Mouse (Mus musculus): ENCODE data around the gene Myl6b. TPM values are rescaled to one million over a fixed set of nuclear protein-coding genes. Genes with fewer than 3 reads are reported as not detected.
A peak's percentile ranks its signal among the peaks of the same experiment; 100 is the strongest.

Gene Myl6b
- polyA plus RNA-seq, 1 experiment from 2014 or later, result 4.1 TPM

- H3K4me3 ChIP-seq, result peak overlapping the region; percentile 66; the same call in 1 of the 2 replicates
- WGBS, result 89% methylated on average over 6 of the region's 6 CpGs
- no peaks in the 10 kb centered on the region for H3K9me3 ChIP-seq
- peaks cover 14% of the 10 kb centered on the region for H3K36me3 ChIP-seq
- no peak overlapping the region for H3K9ac ChIP-seq
- no peak for ATAC-seq (ENCODE audit: low read depth)
- peaks cover 14% of the 10 kb centered on the region for H3K4me1 ChIP-seq (replicated peaks)
- peak overlapping the region; percentile 87; the same call in 1 of the 2 replicates for H3K4me2 ChIP-seq
- no peaks in the 10 kb centered on the region for H3K27me3 ChIP-seq
- no peak overlapping the region for H3K27ac ChIP-seq (replicated peaks)
These were observed 40.8 kb downstream of the Myl6b start for GRCm38 (mm10) chr10:128457676-128458075.

- Histone ChIP-seq H3K27me3 (no peaks in the 10 kb centered on the region), H3K9ac (no peak overlapping the region), H3K27ac (replicated peaks) (no peak overlapping the region), H3K4me1 (replicated peaks) (peaks cover 2% of the 10 kb centered on the region; the same call in 1 of the 2 replicates), H3K4me3 (no peak overlapping the region), H3K4me2 (peak overlapping the region; percentile 31), H3K9me3 (no peaks in the 10 kb centered on the region), H3K36me3 (no peaks in the 10 kb centered on the region)
- 1% methylated on average over 6 of the region's 6 CpGs for WGBS
- ATAC-seq (ENCODE audit: low read depth), result no peak
These were observed 43.2 kb downstream of the Myl6b start for GRCm38 (mm10) chr10:128455280-128455679.

GRCm38 (mm10) chr10:128454471-128454870 is 44.0 kb downstream of the Myl6b start:
- no peak for ATAC-seq (ENCODE audit: low read depth)
- H3K4me3 ChIP-seq, result no peak overlapping the region
- no peak overlapping the region for H3K4me2 ChIP-seq
- no peaks in the 10 kb centered on the region for H3K9me3 ChIP-seq
- no peak overlapping the region for H3K9ac ChIP-seq
- H3K36me3 ChIP-seq, result no peaks in the 10 kb centered on the region
- H3K27me3 ChIP-seq, result no peaks in the 10 kb centered on the region
- 80% methylated on average over 3 of the region's 3 CpGs for WGBS
- no peak overlapping the region for H3K27ac ChIP-seq (replicated peaks)
- H3K4me1 ChIP-seq (replicated peaks), result no peaks in the 10 kb centered on the region

GRCm38 (mm10) chr10:128451014-128451413 is 47.5 kb downstream of the Myl6b start:
- 87% methylated on average over 6 of the region's 6 CpGs for WGBS
- ATAC-seq (ENCODE audit: low read depth), result no peak
- H3K27ac ChIP-seq (replicated peaks), result no peak overlapping the region
- H3K4me3 ChIP-seq, result no peak overlapping the region
- H3K9me3 ChIP-seq, result no peaks in the 10 kb centered on the region
- H3K36me3 ChIP-seq, result no peaks in the 10 kb centered on the region
- no peaks in the 10 kb centered on the region for H3K27me3 ChIP-seq
- no peak overlapping the region for H3K4me2 ChIP-seq
- no peaks in the 10 kb centered on the region for H3K4me1 ChIP-seq (replicated peaks)
- no peak overlapping the region for H3K9ac ChIP-seq

GRCm38 (mm10) chr10:128445407-128445806 is 53.1 kb downstream of the Myl6b start:
- Histone ChIP-seq H3K27me3 (no peaks in the 10 kb centered on the region), H3K4me3 (no peak overlapping the region), H3K27ac (replicated peaks) (no peak overlapping the region), H3K4me2 (no peak overlapping the region), H3K36me3 (peaks cover 21% of the 10 kb centered on the region), H3K9ac (no peak overlapping the region), H3K4me1 (replicated peaks) (no peaks in the 10 kb centered on the region), H3K9me3 (no peaks in the 10 kb centered on the region)
- 85% methylated on average over 4 of the region's 4 CpGs for WGBS
- no peak for ATAC-seq (ENCODE audit: low read depth)

GRCm38 (mm10) chr10:128444354-128444753 is 54.1 kb downstream of the Myl6b start:
- Histone ChIP-seq H3K27me3 (no peaks in the 10 kb centered on the region), H3K4me2 (no peak overlapping the region), H3K9ac (no peak overlapping the region), H3K4me1 (replicated peaks) (no peaks in the 10 kb centered on the region), H3K27ac (replicated peaks) (no peak overlapping the region), H3K36me3 (peaks cover 31% of the 10 kb centered on the region), H3K4me3 (no peak overlapping the region), H3K9me3 (no peaks in the 10 kb centered on the region)
- no peak for ATAC-seq (ENCODE audit: low read depth)
- WGBS, result 74% methylated on average over 6 of the region's 6 CpGs

Small RNA genes lying within 50 kb of the gene (microRNA-seq; reads per million reads assigned to microRNA genes)
- not detected for gene Mir6916
- gene Mir8105, result 0.44 reads per million

Other genes starting within 250 kb of the Myl6b start
- 0.17 and 0.32 TPM in 2 replicates for gene Apon, start 244.6 kb downstream of the Myl6b start, polyA plus RNA-seq (2015; fragmentation: Nextera tagmentation; extraction: Ambion mirVana)
- not detected in 2 replicates for gene Apof, start 230.0 kb downstream of the Myl6b start, polyA plus RNA-seq (2015; fragmentation: Nextera tagmentation; extraction: Ambion mirVana)
- gene Stat2, start 228.1 kb downstream of the Myl6b start, polyA plus RNA-seq (2015; fragmentation: Nextera tagmentation; extraction: Ambion mirVana), result 22.6 and 23.7 TPM in 2 replicates
- gene Il23a, start 199.9 kb downstream of the Myl6b start, polyA plus RNA-seq (2015; fragmentation: Nextera tagmentation; extraction: Ambion mirVana), result 0.25 and 0.38 TPM in 2 replicates
- 22.2 and 24.3 TPM in 2 replicates for gene Pan2, start 195.3 kb downstream of the Myl6b start, polyA plus RNA-seq (2015; fragmentation: Nextera tagmentation; extraction: Ambion mirVana)
- 221 and 241 TPM in 2 replicates for gene Cnpy2, start 176.2 kb downstream of the Myl6b start, polyA plus RNA-seq (2015; fragmentation: Nextera tagmentation; extraction: Ambion mirVana)
- gene Cs, start 161.0 kb downstream of the Myl6b start, polyA plus RNA-seq (2015; fragmentation: Nextera tagmentation; extraction: Ambion mirVana), result 228 and 239 TPM in 2 replicates
- 34.9 and 41.0 TPM in 2 replicates for gene Coq10a, start 129.7 kb downstream of the Myl6b start, polyA plus RNA-seq (2015; fragmentation: Nextera tagmentation; extraction: Ambion mirVana)
- gene Ankrd52, start 121.6 kb downstream of the Myl6b start, polyA plus RNA-seq (2015; fragmentation: Nextera tagmentation; extraction: Ambion mirVana), result 9.5 and 12.1 TPM in 2 replicates
- gene Slc39a5, start 97.5 kb downstream of the Myl6b start, polyA plus RNA-seq (2015; fragmentation: Nextera tagmentation; extraction: Ambion mirVana), result not detected in 2 replicates
- 124 and 129 TPM in 2 replicates for gene Nabp2, start 87.2 kb downstream of the Myl6b start, polyA plus RNA-seq (2015; fragmentation: Nextera tagmentation; extraction: Ambion mirVana)
- 73.4 and 74.3 TPM in 2 replicates for gene Rnf41, start 87.0 kb downstream of the Myl6b start, polyA plus RNA-seq (2015; fragmentation: Nextera tagmentation; extraction: Ambion mirVana)
- 176 and 184 TPM in 2 replicates for gene Smarcc2, start 39.4 kb downstream of the Myl6b start, polyA plus RNA-seq (2015; fragmentation: Nextera tagmentation; extraction: Ambion mirVana)
- gene Myl6, start 4.5 kb downstream of the Myl6b start, polyA plus RNA-seq (2015; fragmentation: Nextera tagmentation; extraction: Ambion mirVana), result 1,017 and 1,105 TPM in 2 replicates
- 31.5 and 35.1 TPM in 2 replicates for gene Esyt1, start 27.2 kb upstream of the Myl6b start, polyA plus RNA-seq (2015; fragmentation: Nextera tagmentation; extraction: Ambion mirVana)
- gene Zc3h10, start 49.1 kb upstream of the Myl6b start, polyA plus RNA-seq (2015; fragmentation: Nextera tagmentation; extraction: Ambion mirVana), result 19.4 and 19.9 TPM in 2 replicates
- gene Rpl41, start 50.6 kb upstream of the Myl6b start, polyA plus RNA-seq (2015; fragmentation: Nextera tagmentation; extraction: Ambion mirVana), result 2,522 and 2,730 TPM in 2 replicates
- 124 and 136 TPM in 2 replicates for gene Pa2g4, start 67.3 kb upstream of the Myl6b start, polyA plus RNA-seq (2015; fragmentation: Nextera tagmentation; extraction: Ambion mirVana)
- 9.5 and 9.9 TPM in 2 replicates for gene Erbb3, start 91.0 kb upstream of the Myl6b start, polyA plus RNA-seq (2015; fragmentation: Nextera tagmentation; extraction: Ambion mirVana)
- gene Rps26, start 128.1 kb upstream of the Myl6b start, polyA plus RNA-seq (2015; fragmentation: Nextera tagmentation; extraction: Ambion mirVana), result 407 and 470 TPM in 2 replicates
- gene Ikzf4, start 147.3 kb upstream of the Myl6b start, polyA plus RNA-seq (2015; fragmentation: Nextera tagmentation; extraction: Ambion mirVana), result 12.1 and 13.2 TPM in 2 replicates
- 17.3 and 17.5 TPM in 2 replicates for gene Suox, start 175.4 kb upstream of the Myl6b start, polyA plus RNA-seq (2015; fragmentation: Nextera tagmentation; extraction: Ambion mirVana)
- gene Rab5b, start 197.6 kb upstream of the Myl6b start, polyA plus RNA-seq (2015; fragmentation: Nextera tagmentation; extraction: Ambion mirVana), result 103 and 104 TPM in 2 replicates
- 0.50 and 1.0 TPM in 2 replicates for gene Pmel, start 205.5 kb upstream of the Myl6b start, polyA plus RNA-seq (2015; fragmentation: Nextera tagmentation; extraction: Ambion mirVana)
- 23.3 and 29.1 TPM in 2 replicates for gene Cdk2, start 206.3 kb upstream of the Myl6b start, polyA plus RNA-seq (2015; fragmentation: Nextera tagmentation; extraction: Ambion mirVana)
- gene Dgka, start 246.2 kb upstream of the Myl6b start, polyA plus RNA-seq (2015; fragmentation: Nextera tagmentation; extraction: Ambion mirVana), result 7.8 and 8.2 TPM in 2 replicates
- 44.1 and 46.6 TPM in 2 replicates for gene Pym1, start 249.2 kb upstream of the Myl6b start, polyA plus RNA-seq (2015; fragmentation: Nextera tagmentation; extraction: Ambion mirVana)

Measured in neural tube, embryonic 13.5 days (tissue).